Mouse (Mus musculus) cerebellum, adult 2 months (tissue): ENCODE results near the gene Sync. TPM values are rescaled to one million over a fixed set of nuclear protein-coding genes. Genes with fewer than 3 reads are reported as not detected.

ENCODE experiments used
- DNase-seq, 2 experiments: peaks; one replicate each; pipeline ENCODE4 v3.0.0; 2021
- H3K27ac ChIP-seq: fragments of 200-500 bp; 2 replicates; pipeline ENCODE4 v1.5.1; 2012; ENCODE audit warnings: low read length, control low read depth, inconsistent platforms; ENCODE audit not compliant: insufficient read depth
- H3K27me3 ChIP-seq: fragments of 200-500 bp; 2 replicates; pipeline ENCODE4 v1.6.1; 2012; ENCODE audit warnings: inconsistent platforms, mild to moderate bottlenecking, low read length, moderate library complexity; ENCODE audit not compliant: control insufficient read depth, insufficient read depth
- H3K4me1 ChIP-seq: fragments of 200-500 bp; 2 replicates; pipeline ENCODE4 v1.6.1; 2011; ENCODE audit warnings: low read length; ENCODE audit not compliant: control insufficient read depth, insufficient read depth
- H3K4me3 ChIP-seq: fragments of 200-500 bp; replicated peaks from 2 replicates; pipeline ENCODE3; 2011; ENCODE audit warnings: mild to moderate bottlenecking, low read depth, low read length, control low read depth; ENCODE audit not compliant: insufficient read depth
- CTCF ChIP-seq: fragments of 200-500 bp; IDR thresholded peaks from 2 replicates; pipeline ENCODE4 v1.5.1; 2011; ENCODE audit warnings: low read depth, mild to moderate bottlenecking, control low read depth, low read length, moderate library complexity, borderline replicate concordance; ENCODE audit not compliant: insufficient read depth
- POLR2A ChIP-seq: fragments of 200-500 bp; IDR thresholded peaks from 2 replicates; pipeline ENCODE4 v1.6.1; 2011; ENCODE audit warnings: low read length, control low read depth, borderline replicate concordance; ENCODE audit not compliant: insufficient read depth
- WGBS: fragments of 180-500 bp; shearing (Covaris S2); methylation state at CpG from one replicate; pipeline ENCODE4 v1.1.7; 2018; 5-methylcytosine and 5-hydroxymethylcytosine counted together
- polyA plus RNA-seq: library from polyadenylated mRNA; depleted of rRNA; stranded (reverse); fragments of >200 nt; gene quantifications from 2 replicates; pipeline ENCODE4 v1.2.3, GENCODE M21; 2012

The Sync gene
- polyA plus RNA-seq, 1 experiment, result 1.4 TPM

DNA sequence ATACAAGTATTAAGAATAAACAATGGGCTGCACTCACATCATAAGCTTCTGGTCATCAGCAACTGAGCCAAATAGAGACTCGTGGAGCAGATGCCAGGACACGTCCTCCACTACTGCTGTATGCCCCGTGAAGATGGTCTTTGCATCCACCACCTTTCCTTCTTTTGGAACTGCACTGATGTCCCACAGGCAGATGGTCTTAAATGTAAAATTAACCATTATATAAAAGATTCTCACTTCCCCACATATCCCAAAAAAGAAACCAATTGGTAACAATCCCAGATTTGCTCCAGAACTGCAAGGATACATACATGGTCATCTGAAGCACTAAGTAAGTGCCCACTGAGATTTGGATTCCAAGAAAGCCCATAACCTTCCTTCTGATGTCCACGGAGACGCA, 34.6 kb downstream of the Sync start:
- DNase-seq, result no peak
- H3K4me1 ChIP-seq, result no peaks in the 10 kb centered on the region
- 76% methylated on average over 5 of the region's 5 CpGs for WGBS
- no peak for TF ChIP-seq POLR2A
- no peak overlapping the region for H3K27ac ChIP-seq
- H3K4me3 ChIP-seq, result no peak overlapping the region
- no peaks in the 10 kb centered on the region for H3K27me3 ChIP-seq

DNA sequence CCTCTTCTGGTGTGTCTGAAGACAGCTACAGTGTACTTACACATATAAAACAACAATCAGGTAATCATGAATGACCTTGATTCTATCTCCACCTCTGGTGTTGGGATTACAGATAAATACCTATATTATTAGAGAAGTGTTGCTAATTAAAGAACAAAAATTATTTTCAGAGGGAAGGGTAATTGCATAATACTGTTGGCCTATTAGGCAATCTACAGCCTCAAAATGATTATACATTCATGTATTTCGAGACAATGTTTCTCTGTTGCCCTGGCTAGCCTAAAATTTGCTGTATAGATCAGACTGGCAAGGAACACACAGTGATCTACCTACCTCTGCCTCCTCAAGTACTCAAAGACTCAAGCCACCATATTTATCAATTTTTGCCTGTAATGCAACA, 36.1 kb downstream of the Sync start:
- no peaks in the 10 kb centered on the region for H3K27me3 ChIP-seq
- H3K4me1 ChIP-seq, result no peaks in the 10 kb centered on the region
- no peak for DNase-seq
- no peak for TF ChIP-seq CTCF
- TF ChIP-seq POLR2A, result no peak
- WGBS, result 92% methylated on average over 1 of the region's 1 CpGs
- H3K27ac ChIP-seq, result no peak overlapping the region
- H3K4me3 ChIP-seq, result no peak overlapping the region

DNA sequence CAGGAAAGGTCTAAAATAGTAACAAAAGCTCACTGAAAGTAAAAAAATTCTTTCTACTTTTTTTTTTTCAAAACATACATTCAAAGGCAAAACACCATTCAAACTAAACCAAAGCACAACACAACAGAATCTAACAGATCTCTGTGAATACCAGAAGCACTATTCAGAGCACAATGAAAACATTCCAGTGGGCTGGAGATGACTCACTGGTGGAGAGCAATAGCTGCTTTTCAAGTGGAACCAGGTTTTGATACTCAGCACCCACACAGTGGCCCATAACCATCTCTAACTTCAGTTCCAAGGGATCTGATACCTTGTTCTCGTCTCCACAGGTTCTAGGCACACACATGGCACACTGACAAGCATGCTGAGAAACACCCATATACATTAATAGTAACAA, 37.3 kb downstream of the Sync start:
- 47% methylated on average over 1 of the region's 1 CpGs for WGBS
- no peak for TF ChIP-seq CTCF
- TF ChIP-seq POLR2A, result no peak
- no peak overlapping the region for H3K27ac ChIP-seq
- H3K4me1 ChIP-seq, result no peaks in the 10 kb centered on the region
- no peak overlapping the region for H3K4me3 ChIP-seq
- no peak for DNase-seq
- H3K27me3 ChIP-seq, result no peaks in the 10 kb centered on the region

DNA sequence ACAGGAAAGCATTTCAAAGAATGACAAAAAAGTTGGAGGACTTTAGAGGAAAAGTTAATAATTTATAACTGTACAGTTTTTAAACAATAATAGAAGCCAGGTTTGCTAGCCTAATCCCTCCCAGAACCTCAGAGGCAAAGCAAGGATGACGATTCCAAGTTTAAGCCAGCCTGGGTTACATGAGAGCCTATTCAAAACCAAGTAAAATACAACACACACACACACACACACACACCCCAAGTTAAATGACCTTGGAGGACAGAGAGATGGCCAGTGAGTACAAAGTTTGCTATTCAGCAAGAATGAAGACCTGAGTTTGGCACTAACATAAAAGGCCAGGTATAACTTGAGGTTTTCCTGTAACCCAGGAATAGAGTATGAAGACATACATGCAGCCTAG, 38.8 kb downstream of the Sync start:
- no peak for TF ChIP-seq CTCF
- no peak for TF ChIP-seq POLR2A
- Histone ChIP-seq H3K4me1 (no peaks in the 10 kb centered on the region; the same call in 1 of the 2 replicates), H3K27me3 (no peaks in the 10 kb centered on the region), H3K27ac (no peak overlapping the region), H3K4me3 (no peak overlapping the region)
- 60% methylated on average over 1 of the region's 1 CpGs for WGBS
- no peak for DNase-seq

DNA sequence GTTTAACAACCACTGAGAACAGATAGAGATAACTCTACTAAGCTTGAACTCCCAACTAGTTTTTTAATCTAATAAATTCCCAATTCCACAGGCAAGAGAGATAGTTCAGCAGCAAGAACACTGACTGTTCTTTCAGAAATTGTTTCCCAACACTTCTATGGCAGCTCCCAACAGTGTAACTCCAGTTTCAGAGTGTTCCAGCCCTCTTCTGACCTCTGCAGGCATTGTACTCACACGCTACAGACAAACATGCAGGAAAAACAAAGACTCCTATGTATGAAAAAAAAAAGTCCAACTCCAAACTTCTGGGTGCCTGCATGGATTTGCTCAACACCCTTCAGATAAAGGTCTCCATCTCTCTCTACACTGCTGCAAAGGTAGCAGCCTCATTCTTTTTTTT, 45.4 kb downstream of the Sync start:
- TF ChIP-seq CTCF, result no peak
- DNase-seq, result no peak
- peaks cover 2% of the 10 kb centered on the region for H3K4me1 ChIP-seq
- 7% methylated on average over 1 of the region's 1 CpGs for WGBS
- H3K27me3 ChIP-seq, result no peaks in the 10 kb centered on the region
- H3K27ac ChIP-seq, result no peak overlapping the region
- H3K4me3 ChIP-seq, result no peak overlapping the region

DNA sequence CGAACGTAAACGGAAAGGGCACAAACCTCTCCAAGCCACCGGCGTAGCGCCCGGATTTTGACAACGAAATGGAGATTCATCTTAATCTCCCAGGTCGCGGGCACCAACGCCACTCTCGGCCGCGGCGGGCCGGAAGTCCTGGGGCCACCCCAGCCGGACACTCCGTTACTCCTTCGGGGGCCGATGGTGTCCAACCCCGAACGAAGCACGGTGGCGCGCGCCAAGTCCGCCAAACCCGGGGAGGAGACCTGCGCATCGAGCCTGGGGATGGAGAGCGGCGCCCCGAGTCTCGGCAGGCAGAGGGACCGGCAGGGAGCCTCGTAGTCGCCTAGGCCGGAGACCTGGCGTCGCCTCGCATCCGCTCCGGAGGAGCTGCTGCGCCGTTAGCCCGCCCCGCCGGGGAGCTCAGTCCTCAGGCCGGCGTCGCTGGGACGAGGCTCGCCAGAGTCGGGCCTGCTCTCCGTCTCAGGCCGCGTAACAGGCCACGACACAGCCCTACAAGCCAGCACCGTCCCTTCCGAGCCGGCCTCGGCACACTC, 47.3 kb downstream of the Sync start:
- no peaks in the 10 kb centered on the region for H3K27me3 ChIP-seq
- 0 out of 2 replicates have a peak, but pooled peaks have one; percentile 39 for TF ChIP-seq POLR2A
- TF ChIP-seq CTCF, result no peak
- peak overlapping the region; percentile 88 for H3K27ac ChIP-seq
- H3K4me3 ChIP-seq, result peak overlapping the region; percentile 94
- WGBS, result under 1% methylated on average over 62 of the region's 62 CpGs
- DNase-seq, result no peak
- peaks cover 2% of the 10 kb centered on the region for H3K4me1 ChIP-seq

DNA sequence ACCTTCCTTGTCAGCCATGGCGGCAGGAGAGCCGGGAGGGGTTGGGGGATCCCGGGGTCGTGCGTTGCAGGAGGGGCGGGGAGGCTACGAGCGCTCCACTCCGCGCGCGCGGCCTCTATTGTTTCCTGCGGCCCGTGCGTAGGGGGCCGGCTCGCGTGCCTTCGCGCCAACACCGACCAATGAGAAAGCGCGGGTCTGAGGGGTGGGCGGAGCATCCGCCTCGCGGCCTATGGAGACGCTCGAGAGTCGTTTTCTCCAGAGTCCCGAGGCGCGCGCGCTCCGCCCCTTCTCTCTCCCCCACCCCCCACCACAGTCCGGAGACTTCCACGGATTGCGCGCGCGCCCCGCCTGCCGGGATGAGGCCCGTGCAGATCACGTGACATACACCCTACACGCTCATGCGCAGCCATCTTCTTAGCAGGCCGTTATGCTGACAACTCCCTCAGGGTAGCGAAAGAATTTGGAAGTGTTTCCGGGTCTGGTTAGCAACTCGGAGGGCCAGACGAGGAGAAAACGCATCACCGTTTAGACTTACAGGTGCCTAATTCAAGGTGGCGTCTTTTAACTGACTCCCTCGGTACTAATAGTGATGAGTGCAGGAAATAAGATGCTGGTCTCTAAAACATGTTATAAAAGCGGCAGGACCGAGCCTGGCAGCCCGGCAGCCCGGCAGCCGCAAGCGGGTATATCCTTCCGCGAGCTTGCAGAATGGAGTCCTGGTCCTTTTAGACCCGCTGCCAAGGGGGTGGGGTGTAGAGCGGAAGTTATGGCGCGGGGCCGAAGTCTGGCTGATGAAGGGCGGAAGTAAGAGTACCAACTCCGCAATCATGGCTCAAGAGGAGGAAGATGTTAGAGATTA, 48.0 kb downstream of the Sync start, which contains the start of the genes Rbbp4 and Zbtb8os:
Gene Rbbp4 (minus strand): TSS at position 155 of the 859 bp plus-strand sequence.
Gene Zbtb8os (plus strand): TSS at position 480 of the 859 bp plus-strand sequence.
- DNase-seq, result peak; percentile 96 to 98
- under 1% methylated on average over 73 of the region's 73 CpGs for WGBS
- no peaks in the 10 kb centered on the region for H3K27me3 ChIP-seq
- TF ChIP-seq CTCF (no peak), POLR2A (peak; percentile 77)
- peaks cover 2% of the 10 kb centered on the region for H3K4me1 ChIP-seq
- peak within 1 kb of the TSS; percentile 94 for H3K4me3 ChIP-seq
- H3K27ac ChIP-seq, result peak within 1 kb of the TSS; percentile 88

DNA sequence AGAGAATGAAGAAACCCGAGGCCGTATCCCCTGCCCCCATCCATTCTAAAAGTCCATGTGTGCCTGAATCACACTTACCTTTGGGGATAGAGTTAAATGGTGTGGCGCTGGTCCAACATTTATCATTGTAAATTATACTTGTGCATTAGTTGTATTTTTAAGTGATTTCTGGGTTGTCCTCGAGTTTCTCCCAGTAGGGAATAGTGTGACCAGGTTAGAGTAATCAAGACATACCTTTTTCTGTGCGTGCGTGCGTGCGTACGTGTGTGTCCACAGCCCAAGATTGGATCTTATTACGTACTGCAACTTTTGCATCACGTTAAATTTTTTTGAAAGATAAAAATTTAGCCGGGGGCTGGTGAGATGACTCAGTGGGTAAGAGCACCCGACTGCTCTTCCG, 48.9 kb downstream of the Sync start:
- peak overlapping the region; percentile 60 for H3K4me3 ChIP-seq
- H3K27me3 ChIP-seq, result no peaks in the 10 kb centered on the region
- TF ChIP-seq POLR2A, result no peak
- no peak for TF ChIP-seq CTCF
- 43% methylated on average over 14 of the region's 14 CpGs for WGBS
- peaks cover 2% of the 10 kb centered on the region for H3K4me1 ChIP-seq
- peak overlapping the region; percentile 67; the same call in 1 of the 2 replicates for H3K27ac ChIP-seq
- DNase-seq, result no peak
